Mouse (Mus musculus) lung, postnatal 0 days (tissue): ENCODE measurements around the gene Msantd3. TPM values are rescaled to one million over a fixed set of nuclear protein-coding genes. Genes with fewer than 3 reads are reported as not detected.

ENCODE experiments used
- ATAC-seq: fragments of 200-750 bp; cut with Nextera tagmentation; 2 replicates; pipeline ENCODE4 v1.8.0; 2017; ENCODE audit warnings: moderate library complexity
- DNase-seq: peaks from one replicate; pipeline ENCODE4 v3.0.0-alpha.2; 2016; ENCODE audit warnings: low spot score
- H3K27ac ChIP-seq: fragments of 300-500 bp; sonication (generic); 2 replicates; pipeline ENCODE4 v1.5.1; 2014; ENCODE audit warnings: antibody characterized with exemption, mild to moderate bottlenecking, low read length, mixed read lengths
- H3K27me3 ChIP-seq: fragments of 300-500 bp; sonication (generic); replicated peaks from 2 replicates; pipeline ENCODE4 v1.6.1; 2014; ENCODE audit warnings: low read length, mixed read lengths; ENCODE audit not compliant: insufficient read depth
- H3K36me3 ChIP-seq: fragments of 300-500 bp; sonication (generic); 2 replicates; pipeline ENCODE4 v1.6.1; 2014; ENCODE audit warnings: low read length, mixed read lengths; ENCODE audit not compliant: insufficient read depth
- H3K4me1 ChIP-seq: fragments of 300-500 bp; sonication (generic); 2 replicates; pipeline ENCODE4 v1.6.1; 2014; ENCODE audit warnings: antibody characterized with exemption, low read depth, low read length, mixed read lengths; ENCODE audit not compliant: insufficient read depth
- H3K4me2 ChIP-seq: fragments of 300-500 bp; sonication (generic); replicated peaks from 2 replicates; pipeline ENCODE4 v1.6.1; 2014; ENCODE audit warnings: low read depth, mild to moderate bottlenecking, low read length, moderate library complexity, mixed read lengths
- H3K4me3 ChIP-seq: fragments of 300-500 bp; sonication (generic); 2 replicates; pipeline ENCODE4 v1.5.1; 2014; ENCODE audit warnings: low read depth, low read length
- H3K9ac ChIP-seq: fragments of 300-500 bp; sonication (generic); replicated peaks from 2 replicates; pipeline ENCODE4 v1.6.1; 2014; ENCODE audit warnings: low read depth, mild to moderate bottlenecking
- H3K9me3 ChIP-seq: fragments of 300-500 bp; sonication (generic); 2 replicates; pipeline ENCODE4 v1.6.1; 2016; ENCODE audit warnings: low read length, mixed read lengths
- CTCF ChIP-seq: IDR thresholded peaks from 2 replicates; pipeline ENCODE4 v1.5.1; 2016; ENCODE audit warnings: antibody characterized with exemption, mild to moderate bottlenecking
- EP300 ChIP-seq: IDR thresholded peaks from 2 replicates; pipeline ENCODE4 v1.6.1; 2016; ENCODE audit warnings: antibody characterized with exemption, mild to moderate bottlenecking, control low read depth
- WGBS: fragments of 180-500 bp; shearing (Covaris S2); extraction: QIAGEN DNeasy Blood & Tissue Kit; methylation state at CpG from one replicate; pipeline ENCODE4 v1.1.7; 2014; 5-methylcytosine and 5-hydroxymethylcytosine counted together
- polyA plus RNA-seq: library from polyadenylated mRNA; unstranded; fragments of >200 nt; fragmentation: Nextera tagmentation; extraction: Ambion mirVana; gene quantifications from 2 replicates; pipeline ENCODE4 v1.2.1, GENCODE M21; 2015

Msantd3 gene
- polyA plus RNA-seq, 1 experiment from 2014 or later = 12.2 TPM

GRCm38 (mm10) chr4:48543071-48543865, 3.5 kb downstream of the Msantd3 start:
- Histone ChIP-seq H3K9ac (no peak overlapping the region), H3K4me2 (no peak overlapping the region), H3K36me3 (no peaks in the 10 kb centered on the region), H3K4me1 (peaks cover 11% of the 10 kb centered on the region; the same call in 1 of the 2 replicates), H3K4me3 (no peak overlapping the region), H3K27me3 (no peaks in the 10 kb centered on the region), H3K27ac (no peak overlapping the region), H3K9me3 (no peaks in the 10 kb centered on the region)
- no peak for TF ChIP-seq EP300
- TF ChIP-seq CTCF = no peak
- no peak for DNase-seq
- 69% methylated on average over 6 of the region's 6 CpGs for WGBS
- ATAC-seq = no peak

- no peak for ATAC-seq
- peaks cover 11% of the 10 kb centered on the region; the same call in 1 of the 2 replicates for H3K4me1 ChIP-seq
- TF ChIP-seq CTCF (no peak), EP300 (no peak)
- no peaks in the 10 kb centered on the region for H3K9me3 ChIP-seq
- no peak overlapping the region for H3K27ac ChIP-seq
- no peak overlapping the region for H3K9ac ChIP-seq
- no peaks in the 10 kb centered on the region for H3K36me3 ChIP-seq
- no peak overlapping the region for H3K4me3 ChIP-seq
- no peak for DNase-seq
- H3K4me2 ChIP-seq = no peak overlapping the region
- 82% methylated on average over 8 of the region's 8 CpGs for WGBS
- H3K27me3 ChIP-seq = no peaks in the 10 kb centered on the region
Observed at GRCm38 (mm10) chr4:48544141-48544540, 4.4 kb downstream of the Msantd3 start.

- Histone ChIP-seq H3K4me2 (no peak overlapping the region), H3K9ac (no peak overlapping the region), H3K36me3 (no peaks in the 10 kb centered on the region), H3K4me1 (peaks cover 11% of the 10 kb centered on the region; the same call in 1 of the 2 replicates), H3K27me3 (no peaks in the 10 kb centered on the region), H3K27ac (no peak overlapping the region), H3K4me3 (no peak overlapping the region), H3K9me3 (no peaks in the 10 kb centered on the region)
- 56% methylated on average over 12 of the region's 12 CpGs for WGBS
- TF ChIP-seq EP300 = no peak
- no peak for TF ChIP-seq CTCF
- DNase-seq (no peak), ATAC-seq (no peak)
Observed at GRCm38 (mm10) chr4:48545966-48546365, 6.2 kb downstream of the Msantd3 start.

- Histone ChIP-seq H3K27me3 (no peaks in the 10 kb centered on the region), H3K4me3 (no peak overlapping the region), H3K9ac (no peak overlapping the region), H3K9me3 (no peaks in the 10 kb centered on the region), H3K36me3 (no peaks in the 10 kb centered on the region), H3K4me1 (peaks cover 8% of the 10 kb centered on the region; the same call in 1 of the 2 replicates), H3K4me2 (no peak overlapping the region), H3K27ac (no peak overlapping the region)
- WGBS = 84% methylated on average over 9 of the region's 9 CpGs
- no peak for ATAC-seq
- no peak for TF ChIP-seq CTCF
- no peak for TF ChIP-seq EP300
- no peak for DNase-seq
Observed at GRCm38 (mm10) chr4:48546568-48547496, 7.1 kb downstream of the Msantd3 start.

GRCm38 (mm10) chr4:48548393-48549045, 8.8 kb downstream of the Msantd3 start:
- H3K9ac ChIP-seq = no peak overlapping the region
- 52% methylated on average over 6 of the region's 6 CpGs for WGBS
- DNase-seq = no peak

GRCm38 (mm10) chr4:48549661-48550060, 9.9 kb downstream of the Msantd3 start:
- Histone ChIP-seq H3K36me3 (no peaks in the 10 kb centered on the region), H3K27ac (no peak overlapping the region), H3K4me2 (no peak overlapping the region), H3K9ac (no peak overlapping the region), H3K4me3 (no peak overlapping the region), H3K27me3 (no peaks in the 10 kb centered on the region), H3K4me1 (no peaks in the 10 kb centered on the region), H3K9me3 (no peaks in the 10 kb centered on the region)
- WGBS = 25% methylated on average over 5 of the region's 5 CpGs
- DNase-seq (peak; percentile 81), ATAC-seq (peak; percentile 63)
- TF ChIP-seq EP300 = no peak
- peak; percentile 20; the same call in 1 of the 2 replicates for TF ChIP-seq CTCF

More at GRCm38 (mm10) chr4:48548393-48549045, 8.8 kb downstream of the Msantd3 start:
- Histone ChIP-seq H3K36me3 (no peaks in the 10 kb centered on the region), H3K27ac (no peak overlapping the region), H3K4me1 (no peaks in the 10 kb centered on the region), H3K27me3 (no peaks in the 10 kb centered on the region), H3K4me3 (no peak overlapping the region), H3K4me2 (no peak overlapping the region), H3K9me3 (no peaks in the 10 kb centered on the region)
- TF ChIP-seq CTCF (no peak), EP300 (no peak)
- no peak for ATAC-seq
